Comparison of ENCODE assay signal across 15 mouse cellular contexts in genomic region chr19:41248968-41249367, GRCm38 (mm10). TPM values are rescaled to one million over a fixed set of nuclear protein-coding genes. Genes with fewer than 3 reads are reported as not detected.
DNase-seq lines count a peak whose midpoint lies in the region; ATAC-seq and TF ChIP-seq lines count a peak whose summit lies in the region.
"Had no signal": no experiment of that assay in that cellular context is flagged by ENCODE, and none has a peak within 500 bp of the region (broad histone marks: within the 10 kb centered on the region; RNA-seq: fewer than 3 reads in every experiment).

No protein-coding gene starts in this region.

- WGBS in heart, embryonic 11.5 days (ENCODE audit: insufficient replicate concordance): 25% methylated on average over 4 of the region's 4 CpGs
- WGBS in kidney, postnatal 0 days: 31% methylated on average over 4 of the region's 4 CpGs
- WGBS in kidney, embryonic 14.5 days: 56% methylated on average over 4 of the region's 4 CpGs

- no peak overlapping the region for H3K9ac ChIP-seq in heart, embryonic 11.5 days (ENCODE audit: low read depth, low read length)
- H3K9ac ChIP-seq in kidney, postnatal 0 days (ENCODE audit: low read depth, low read length): no peak overlapping the region
- H3K9ac ChIP-seq in kidney, embryonic 14.5 days (ENCODE audit: low read depth, low read length): no peak overlapping the region
- H3K9ac ChIP-seq: embryonic facial prominence, embryonic 13.5 days; forebrain, embryonic 15.5 days; liver, embryonic 14.5 days had no signal

- H3ac ChIP-seq in myocyte (ENCODE audit: control insufficient read depth, insufficient read length): no peak overlapping the region

- 0 out of 2 replicates have a peak, but pooled peaks cover 2% of the 10 kb centered on the region for H3K36me3 ChIP-seq in heart, embryonic 11.5 days (ENCODE audit: control insufficient read depth, insufficient read depth, low read length)
- H3K36me3 ChIP-seq in kidney, postnatal 0 days (ENCODE audit: insufficient read depth, low read length): peaks cover 23% of the 10 kb centered on the region; the same call in 1 of the 2 replicates
- H3K36me3 ChIP-seq in kidney, embryonic 14.5 days (ENCODE audit: control insufficient read depth, insufficient read depth, low read length): peaks cover 24% of the 10 kb centered on the region
- H3K36me3 ChIP-seq in myocyte (ENCODE audit: control insufficient read depth, insufficient read depth): peaks cover 24% of the 10 kb centered on the region

- no peaks in the 10 kb centered on the region for H3K27me3 ChIP-seq in heart, embryonic 11.5 days (ENCODE audit: control insufficient read depth, insufficient read depth, low read length)
- H3K27me3 ChIP-seq in kidney, postnatal 0 days (ENCODE audit: insufficient read depth, low read length): no peaks in the 10 kb centered on the region
- no peaks in the 10 kb centered on the region for H3K27me3 ChIP-seq in kidney, embryonic 14.5 days (ENCODE audit: control insufficient read depth, insufficient read depth, low read length)
- no peaks in the 10 kb centered on the region for H3K27me3 ChIP-seq in myocyte (ENCODE audit: control insufficient read depth, insufficient read depth, insufficient read length)
- H3K27me3 ChIP-seq: embryonic facial prominence, embryonic 13.5 days; forebrain, embryonic 15.5 days had no signal

- no peak for TF ChIP-seq CTCF in kidney, postnatal 0 days (IDR thresholded peaks at IDR 0.05; ENCODE audit: low read depth)

- ATAC-seq in heart, embryonic 11.5 days (replicated peaks; ENCODE audit: insufficient number of reproducible peaks, low FRiP score, low TSS enrichment): no peak; the same call in 1 of the 2 replicates
- no peak for ATAC-seq in kidney, postnatal 0 days (replicated peaks; ENCODE audit: low FRiP score, low read depth)
- ATAC-seq in kidney, embryonic 14.5 days (ENCODE audit: low FRiP score, low TSS enrichment): no peak
- ATAC-seq: forebrain, embryonic 15.5 days had no signal

- H3K4me3 ChIP-seq in heart, embryonic 11.5 days (ENCODE audit: low read depth, low read length): no peak overlapping the region
- H3K4me3 ChIP-seq in kidney, postnatal 0 days (replicated peaks; ENCODE audit: low read depth, low read length): no peak overlapping the region
- H3K4me3 ChIP-seq in kidney, embryonic 14.5 days (ENCODE audit: low read length): no peak overlapping the region
- no peak overlapping the region for H3K4me3 ChIP-seq in myocyte
- H3K4me3 ChIP-seq: embryonic facial prominence, embryonic 13.5 days; forebrain, embryonic 15.5 days had no signal

- peaks cover 15% of the 10 kb centered on the region for H3K4me1 ChIP-seq in heart, embryonic 11.5 days (ENCODE audit: control insufficient read depth, insufficient read depth, low read length)
- H3K4me1 ChIP-seq in kidney, postnatal 0 days (replicated peaks; ENCODE audit: insufficient read depth, low read length): no peaks in the 10 kb centered on the region
- no peaks in the 10 kb centered on the region for H3K4me1 ChIP-seq in kidney, embryonic 14.5 days (ENCODE audit: control insufficient read depth, insufficient read depth, low read length)

- peak overlapping the region; percentile 50; the same call in 1 of the 2 replicates for H3K27ac ChIP-seq in heart, embryonic 11.5 days (ENCODE audit: low read depth, low read length)
- H3K27ac ChIP-seq in kidney, postnatal 0 days: no peak overlapping the region
- no peak overlapping the region for H3K27ac ChIP-seq in kidney, embryonic 14.5 days (ENCODE audit: low read depth, low read length)
- H3K27ac ChIP-seq: embryonic facial prominence, embryonic 13.5 days; forebrain, embryonic 15.5 days; liver, embryonic 14.5 days had no signal

- no peak overlapping the region for H3K4me2 ChIP-seq in heart, embryonic 11.5 days
- H3K4me2 ChIP-seq in kidney, postnatal 0 days (ENCODE audit: low read length): no peak overlapping the region
- H3K4me2 ChIP-seq in kidney, embryonic 14.5 days (replicated peaks; ENCODE audit: low read depth, low read length): no peak overlapping the region
- no peak overlapping the region for H3K4me2 ChIP-seq in myocyte (ENCODE audit: low read depth)
- H3K4me2 ChIP-seq: embryonic facial prominence, embryonic 13.5 days; forebrain, embryonic 15.5 days had no signal

- no peak for DNase-seq in heart, adult 11 months
- peak; percentile 44 for DNase-seq in kidney, postnatal 0 days (ENCODE audit: low spot score)
- peak; percentile 28 to 58 for DNase-seq in kidney, postnatal 36 days
- no peak for DNase-seq in testis, postnatal 14 days (ENCODE audit: low spot score)
- DNase-seq in layer of hippocampus, postnatal 25 days (ENCODE audit: extremely low spot score in 1 of 2, low spot score in 1 of 2): no peak
- DNase-seq: adrenal gland, postnatal 25 days; cerebellum, postnatal 25 days; thymus, postnatal 4 days had no signal

- H3K79me2 ChIP-seq in myocyte (ENCODE audit: control insufficient read depth, insufficient read depth): peaks cover 43% of the 10 kb centered on the region

- TF ChIP-seq POLR2A in myocyte (IDR thresholded peaks at IDR 0.05; ENCODE audit: insufficient read length, low read depth): no peak

- no peaks in the 10 kb centered on the region for H3K9me3 ChIP-seq in heart, embryonic 11.5 days (replicated peaks; ENCODE audit: control insufficient read depth, low read length)
- H3K9me3 ChIP-seq in kidney, postnatal 0 days (replicated peaks; ENCODE audit: low read length): no peaks in the 10 kb centered on the region
- no peaks in the 10 kb centered on the region for H3K9me3 ChIP-seq in kidney, embryonic 14.5 days (ENCODE audit: control insufficient read depth, low read length)
- H3K9me3 ChIP-seq: embryonic facial prominence, embryonic 13.5 days; forebrain, embryonic 15.5 days had no signal

TF ChIP-seq in myocyte, 11 proteins besides CTCF, POLR2A, EP300 and RAD21:
- peak; percentile 49 for TF ChIP-seq SRF (IDR thresholded peaks at IDR 0.05; ENCODE audit: control insufficient read depth, insufficient read length, low read depth)
- no peak for TF ChIP-seq REST (IDR thresholded peaks at IDR 0.05; ENCODE audit: insufficient read depth, insufficient read length)
- no peak for TF ChIP-seq MAX (IDR thresholded peaks at IDR 0.05; ENCODE audit: low read depth)
TF ChIP-seq in myocyte: peak in this region for 1.

RNA-seq across cellular contexts. Expression of gene Tm9sf3, which starts 14.8 kb away (rescaled TPM):
- polyA plus RNA-seq in heart, embryonic 11.5 days (2014; fragmentation: Nextera tagmentation; extraction: Ambion mirVana): 92.1 and 135 TPM in 2 replicates
- polyA plus RNA-seq in kidney, postnatal 0 days (2015; fragmentation: Nextera tagmentation; extraction: Ambion mirVana): 135 and 138 TPM in 2 replicates
- 86.0 and 149 TPM in 2 replicates for polyA plus RNA-seq in kidney, embryonic 14.5 days (2014; fragmentation: Nextera tagmentation; extraction: Ambion mirVana)
- 45.5 TPM for polyA plus RNA-seq in myocyte (2012; fragmentation: generic; extraction: Trizol)
- total RNA-seq in layer of hippocampus, postnatal 25 days (2021): 100 to 1,000 TPM; 120 to 125 TPM

RNA-seq across cellular contexts. Expression of gene Tll2, which starts 42.3 kb away (rescaled TPM):
- polyA plus RNA-seq in heart, embryonic 11.5 days (2014; fragmentation: Nextera tagmentation; extraction: Ambion mirVana): not detected in 2 replicates
- not detected in 2 replicates for polyA plus RNA-seq in kidney, postnatal 0 days (2015; fragmentation: Nextera tagmentation; extraction: Ambion mirVana)
- not detected in 2 replicates for polyA plus RNA-seq in kidney, embryonic 14.5 days (2014; fragmentation: Nextera tagmentation; extraction: Ambion mirVana)
- not detected for polyA plus RNA-seq in myocyte (2012; fragmentation: generic; extraction: Trizol)
- 1 to 10 TPM in 1 of 2 experiments, under 1 TPM in 1; 0.89 to 1.1 TPM for total RNA-seq in layer of hippocampus, postnatal 25 days (2021)
- polyA plus RNA-seq: intestine, embryonic 14.5 days; liver, embryonic 14.5 days had no signal

Comparison
In these comparisons a context has a peak if more than half of its experiments do, and no peak if none do; other contexts are left out.
1. DNase-seq: peak in kidney, postnatal 0 days (single experiment) and kidney, postnatal 36 days (2 of 2); none in heart, adult 11 months (single experiment), testis, postnatal 14 days (single experiment) and layer of hippocampus, postnatal 25 days (0 of 2).